Mouse (Mus musculus) cerebellum, adult 11 months (tissue): ENCODE data around the gene Ctns.
A peak's percentile ranks its signal among the peaks of the same experiment; 100 is the strongest.

ENCODE experiments used
- DNase-seq: peaks from one replicate; pipeline ENCODE4 v3.0.0; 2022

Gene Ctns

DNA sequence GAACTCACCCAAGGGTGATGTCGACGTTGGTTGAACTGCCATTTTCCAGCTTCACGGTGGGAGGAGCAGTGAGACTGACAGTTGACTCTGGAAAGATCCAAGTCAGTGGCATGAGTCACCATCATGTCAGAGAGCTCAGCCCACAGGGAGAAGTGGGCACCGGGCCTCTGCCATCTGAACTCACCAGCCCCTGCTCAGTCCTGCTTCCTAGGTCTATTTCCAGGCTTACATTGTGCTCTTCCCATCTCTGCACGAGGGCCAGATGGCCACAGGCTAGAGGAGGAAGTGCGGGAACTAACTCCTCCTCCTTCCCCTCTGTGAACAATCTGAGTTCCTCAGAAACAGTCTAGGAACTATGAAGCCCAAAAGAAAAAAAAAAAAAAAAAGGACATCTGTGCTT lies 5.8 kb downstream of the Ctns start:
- peak; percentile 48 for DNase-seq

DNA sequence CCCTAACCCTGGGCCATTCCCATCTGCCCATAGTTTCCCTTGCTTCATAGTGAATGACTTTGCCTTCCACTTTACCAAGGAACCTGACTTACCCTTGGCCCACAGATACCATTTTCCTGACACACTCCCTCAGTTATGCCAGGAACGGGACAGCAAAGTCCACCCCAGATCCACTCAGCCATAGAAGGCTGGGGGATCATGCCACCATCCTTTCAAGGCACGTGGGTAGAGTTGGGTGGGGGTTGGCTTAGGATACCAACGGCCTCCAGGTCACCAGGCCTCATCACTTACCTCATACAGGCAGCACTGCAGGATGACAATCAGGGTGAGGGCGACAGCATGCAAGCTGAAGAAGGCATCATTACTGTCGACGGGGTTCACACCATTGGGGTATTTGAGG lies 11.6 kb downstream of the Ctns start:
- no peak for DNase-seq

DNA sequence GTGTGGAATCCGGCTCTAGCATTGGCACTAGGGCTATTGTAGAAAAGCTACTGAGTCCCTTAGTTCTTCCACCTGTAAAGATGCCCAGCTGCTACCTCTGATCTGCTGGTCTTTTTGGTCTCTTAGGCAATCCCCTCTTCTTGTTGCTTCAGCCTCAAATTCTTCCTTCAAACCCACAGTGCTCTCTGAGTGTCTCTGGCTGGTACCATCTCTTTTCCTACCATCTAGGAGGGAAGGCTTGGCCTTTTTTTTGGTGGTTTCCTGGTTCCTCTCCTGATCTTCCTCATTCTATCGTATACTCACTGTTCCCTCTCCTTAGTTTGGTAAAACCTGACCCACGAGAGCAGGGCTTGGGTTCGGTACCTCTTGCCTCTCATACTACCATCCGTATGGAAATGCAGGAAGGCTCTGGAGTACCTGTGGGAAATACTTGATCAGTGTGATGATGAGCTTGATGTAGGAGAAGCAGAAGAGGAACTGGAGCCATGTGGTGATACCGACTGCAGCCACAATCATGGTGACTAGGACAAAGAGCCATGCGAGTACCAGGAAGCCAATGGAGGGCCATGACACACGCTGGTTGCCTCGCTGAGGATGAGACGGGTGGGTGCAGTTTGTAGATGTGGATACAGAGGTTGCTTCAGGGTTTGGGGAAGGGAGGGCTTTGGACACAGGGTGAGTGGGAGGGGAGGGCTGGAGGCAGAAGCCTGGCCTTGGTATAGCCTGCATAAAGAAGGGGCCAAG lies 12.8 kb downstream of the Ctns start:
- DNase-seq, result no peak

DNA sequence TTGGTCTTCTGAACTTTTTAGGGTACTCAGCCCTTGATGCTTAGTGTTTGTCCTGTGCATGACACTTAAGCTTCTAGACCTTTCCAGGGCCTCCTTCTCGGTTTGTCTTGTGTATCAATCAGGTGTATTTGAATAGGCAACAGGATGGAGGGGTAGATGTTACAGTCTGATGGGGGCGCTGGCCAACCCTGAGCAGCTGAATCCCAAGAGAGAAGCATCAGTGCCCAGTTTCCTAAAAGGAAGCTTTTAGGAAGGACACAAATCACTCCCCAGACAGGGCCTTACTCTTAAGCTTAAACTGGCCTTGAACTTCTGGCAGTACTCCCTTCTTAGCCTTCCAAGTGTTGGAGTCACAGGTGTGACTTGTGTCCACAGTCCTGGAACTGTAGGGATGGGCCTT lies 20.9 kb downstream of the Ctns start:
- no peak for DNase-seq

DNA sequence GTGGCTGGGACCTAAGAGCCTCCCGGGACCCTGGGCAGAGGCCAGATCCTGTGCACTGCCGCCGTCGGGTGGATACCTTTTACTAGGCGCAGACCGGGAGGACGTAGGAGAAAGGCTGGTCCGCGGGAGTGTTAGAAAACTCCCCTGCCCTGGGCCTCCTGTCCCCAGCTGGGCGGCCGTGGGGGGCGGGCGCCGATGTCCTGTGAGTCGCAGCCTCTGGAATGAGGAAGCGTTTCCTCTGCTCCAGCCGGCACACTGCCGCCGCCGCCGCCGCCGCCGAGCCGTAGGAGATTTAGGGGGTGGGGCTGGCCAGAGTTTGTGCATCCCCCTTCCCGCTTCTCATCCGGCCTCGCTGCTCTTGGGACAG lies 21.4 kb downstream of the Ctns start:
- no peak for DNase-seq

DNA sequence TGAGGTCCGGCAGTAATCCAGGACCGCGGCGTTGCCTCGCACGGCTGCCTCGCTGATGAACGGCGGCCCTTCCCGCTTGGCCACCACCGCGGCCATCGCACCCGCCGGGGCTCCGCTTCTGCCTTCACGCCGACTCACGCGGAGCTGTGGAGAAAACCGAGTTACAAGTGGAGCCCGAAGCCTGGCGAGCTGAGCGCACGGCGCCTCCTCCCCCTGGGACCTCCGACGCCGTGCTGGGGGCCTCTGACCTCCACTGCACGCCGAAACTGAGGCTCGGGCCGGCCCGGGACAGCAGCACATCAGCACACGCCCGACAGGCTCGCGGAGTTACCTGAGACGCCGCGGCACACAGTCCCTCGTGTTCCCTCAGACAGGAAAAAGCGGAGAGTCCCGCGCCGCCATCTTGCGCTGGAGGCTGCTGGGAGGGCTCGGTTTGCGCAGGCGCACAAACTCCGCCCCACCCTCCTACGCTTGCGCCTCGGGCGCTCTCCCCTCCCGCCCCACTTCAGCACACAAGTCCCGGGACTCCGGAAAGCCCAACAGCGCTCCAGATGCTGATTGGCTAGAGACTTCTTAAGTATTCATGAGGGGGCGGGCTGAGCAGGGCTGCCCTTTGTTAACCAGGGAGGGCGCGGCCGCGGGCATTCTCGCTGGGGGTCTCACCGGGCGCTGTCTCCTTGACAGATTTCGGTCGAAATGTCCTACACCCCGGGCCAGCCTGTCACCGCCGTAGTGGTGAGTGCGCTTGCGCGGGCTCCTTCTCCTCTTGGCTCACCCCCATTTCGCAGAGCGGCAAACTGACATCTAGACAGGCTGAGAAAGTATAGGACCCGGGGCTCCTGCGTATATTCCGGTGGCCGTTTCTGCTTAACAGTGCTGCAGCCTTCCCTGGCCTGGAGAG lies 22.0 kb downstream of the Ctns start, which contains the start of the genes Emc6 and Tax1bp3:
TSS of gene Emc6 (minus strand) at position 430 of the 901 bp plus-strand sequence.
TSS of gene Tax1bp3 (plus strand) at position 476 of the 901 bp plus-strand sequence.
- peak; percentile 96 for DNase-seq

DNA sequence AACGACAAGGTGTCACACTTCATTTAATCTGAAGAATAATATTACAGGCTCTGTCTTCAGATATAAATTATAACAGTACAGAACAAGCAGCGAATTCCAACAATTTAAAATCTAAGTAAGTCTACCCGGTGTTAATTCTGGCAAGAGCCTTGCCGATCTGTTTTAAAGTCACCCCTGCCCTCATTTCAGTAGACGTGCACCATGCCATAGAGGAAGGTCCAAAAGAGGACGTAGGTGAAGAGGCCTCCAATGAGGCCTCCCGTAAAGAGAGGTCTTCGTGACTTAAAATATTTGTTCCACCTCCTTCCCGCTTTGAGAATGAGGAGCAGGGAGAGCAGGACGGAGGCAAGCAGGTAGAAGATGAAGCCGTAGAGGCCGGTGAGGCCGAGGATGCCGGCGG lies 22.7 kb downstream of the Ctns start:
- no peak for DNase-seq

DNA sequence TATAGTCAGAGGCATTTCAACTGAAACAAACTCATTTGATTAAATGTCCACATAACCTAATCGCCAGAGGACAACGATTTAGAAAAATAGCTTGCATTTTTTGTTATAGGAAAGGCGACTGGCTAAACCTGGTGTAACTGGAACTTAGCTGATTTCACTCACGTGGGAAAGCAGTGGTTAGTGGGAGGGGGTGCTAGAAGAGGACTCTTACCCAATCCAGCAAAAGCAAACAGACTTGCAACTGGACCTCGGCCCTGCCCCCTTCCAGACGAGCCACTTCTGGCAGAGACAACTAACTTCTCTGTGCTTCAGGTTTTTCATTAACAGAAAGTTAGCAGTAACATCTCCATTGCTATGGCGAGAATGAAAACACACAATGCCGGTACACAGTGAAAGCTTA lies 23.2 kb downstream of the Ctns start:
- no peak for DNase-seq

DNA sequence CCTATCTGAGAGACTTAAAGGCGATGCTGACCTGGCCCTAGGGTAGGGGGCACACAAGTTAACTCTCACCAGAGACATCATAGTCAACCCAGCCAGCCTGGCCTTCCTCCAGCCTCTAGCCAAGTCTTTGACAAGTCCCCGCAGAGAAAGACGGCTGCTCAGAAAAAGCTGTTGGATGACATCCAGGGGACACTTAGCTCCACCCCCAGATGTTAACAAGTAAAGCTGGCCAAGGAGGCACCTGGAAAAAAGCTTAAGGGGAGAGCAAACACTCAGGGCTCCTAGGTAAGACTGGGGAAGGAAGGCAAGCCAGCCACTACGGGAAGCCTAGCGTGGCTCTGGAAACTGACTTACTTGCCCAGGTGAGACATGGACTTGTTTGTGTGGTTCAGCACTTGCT lies 26.7 kb downstream of the Ctns start:
- DNase-seq, result no peak

DNA sequence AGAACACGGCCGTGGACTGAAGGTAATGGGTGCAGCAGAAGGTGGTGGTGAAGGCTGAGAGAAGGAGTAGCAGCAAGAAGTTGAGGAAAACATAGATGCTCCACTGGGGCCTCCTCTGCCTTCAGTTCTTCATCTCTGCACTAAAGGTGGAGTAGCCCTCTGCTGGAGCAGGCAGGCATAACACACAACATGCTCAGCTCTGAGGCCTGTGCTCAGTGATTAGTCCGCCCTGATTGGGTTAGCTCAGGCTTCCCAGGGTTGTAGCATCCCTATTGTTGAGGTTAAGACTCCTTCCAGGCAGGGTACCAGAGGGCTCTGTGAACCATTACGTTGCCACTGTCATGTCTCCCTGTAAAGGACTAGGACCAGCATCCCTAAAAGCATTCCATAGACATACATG lies 29.6 kb downstream of the Ctns start:
- DNase-seq, result no peak

DNA sequence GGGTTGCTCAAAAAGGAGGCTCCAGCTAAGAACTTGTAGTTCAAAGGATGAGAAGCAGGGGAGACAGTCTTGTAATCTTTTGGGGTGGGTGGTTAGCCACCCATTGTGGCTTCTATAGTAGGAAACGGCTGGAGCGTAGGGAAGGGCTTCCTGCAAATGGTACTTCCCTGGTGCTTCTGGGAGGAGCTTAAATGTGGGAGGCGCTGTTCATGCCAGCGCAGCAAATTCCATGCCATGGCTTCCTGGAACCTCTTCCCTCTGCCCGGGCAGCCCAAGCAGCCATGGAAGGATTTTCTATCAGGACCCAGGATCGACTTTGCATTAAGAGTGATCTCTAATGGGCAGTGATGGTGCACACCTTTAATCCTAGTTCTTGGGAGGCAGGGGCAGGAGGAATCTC lies 30.3 kb downstream of the Ctns start:
- DNase-seq, result no peak

DNA sequence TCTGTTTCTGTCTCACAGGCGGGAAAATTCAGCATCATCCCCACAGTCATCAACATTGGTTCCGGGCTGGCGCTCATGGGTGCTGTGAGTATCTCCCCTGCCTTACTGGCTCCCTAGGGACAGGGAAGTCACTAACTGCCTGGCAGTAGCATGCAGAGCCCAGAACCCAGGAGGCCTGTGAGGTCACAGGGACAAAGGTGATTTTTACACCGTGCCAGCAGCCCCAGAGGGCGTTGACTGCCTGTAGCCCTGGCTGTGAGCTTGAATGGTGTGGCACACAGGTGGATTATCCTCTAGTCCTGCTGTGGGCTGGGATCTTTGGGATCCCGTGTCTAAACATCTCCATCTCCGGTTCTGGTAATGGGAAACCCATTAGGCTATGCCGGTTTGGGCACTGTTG lies 30.8 kb downstream of the Ctns start:
- no peak for DNase-seq

DNA sequence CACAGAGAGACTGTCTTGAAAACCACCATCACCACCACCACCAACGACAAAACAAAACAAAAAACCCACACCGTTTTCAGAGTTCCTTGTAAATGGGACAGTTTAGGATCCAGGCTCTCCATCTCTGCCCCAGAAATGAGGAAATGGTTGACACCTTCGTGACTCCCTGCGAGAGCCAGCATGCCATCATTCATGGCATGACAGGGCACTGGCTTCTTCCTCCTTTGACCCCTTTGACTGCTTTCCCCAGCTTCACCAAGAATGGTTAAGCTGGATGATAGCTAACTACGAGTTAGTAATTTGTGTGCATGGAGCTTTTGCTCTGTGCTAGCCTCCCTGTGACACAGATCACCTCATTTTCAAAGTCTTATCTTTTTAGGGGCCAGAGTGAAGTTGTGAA lies 36.6 kb downstream of the Ctns start:
- no peak for DNase-seq

DNA sequence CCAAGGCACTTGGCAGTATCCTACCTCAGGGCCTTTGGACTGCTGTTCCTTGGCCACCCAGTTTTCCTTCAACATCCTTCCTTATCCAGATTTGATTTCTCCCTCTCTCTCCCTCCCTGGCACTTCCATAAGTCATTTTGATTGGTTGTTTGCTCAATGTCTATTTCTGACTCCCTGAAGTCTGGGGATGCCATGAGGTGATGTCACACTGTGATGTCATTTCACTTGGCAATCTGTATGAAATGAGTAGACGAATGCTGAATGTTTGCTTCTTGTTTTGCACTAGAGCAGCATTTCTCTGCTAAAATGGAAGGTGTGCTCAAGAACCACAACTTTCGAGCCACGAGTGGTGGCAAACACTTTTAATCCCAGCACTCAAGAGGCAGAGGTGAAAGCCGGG lies 37.2 kb downstream of the Ctns start:
- no peak for DNase-seq

DNA sequence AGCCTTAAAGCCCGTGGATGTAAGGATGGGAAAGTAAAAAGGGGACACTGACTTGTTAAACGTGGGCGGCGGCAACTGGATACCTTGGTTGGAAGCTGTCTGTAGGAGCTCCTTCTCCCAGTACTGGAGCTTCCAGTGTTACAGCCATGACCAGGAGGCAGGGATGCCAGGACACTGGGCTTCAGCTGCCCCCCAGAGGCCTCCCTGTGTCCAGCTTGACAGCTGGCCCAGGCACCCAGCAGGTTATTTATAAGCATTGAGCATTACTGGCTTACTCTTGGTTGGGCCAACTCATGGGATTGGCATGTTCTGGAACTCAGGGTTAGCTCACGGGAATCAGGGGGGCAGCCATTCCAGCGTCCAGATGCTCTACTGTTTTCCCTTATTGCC lies 38.0 kb downstream of the Ctns start:
- no peak for DNase-seq

DNA sequence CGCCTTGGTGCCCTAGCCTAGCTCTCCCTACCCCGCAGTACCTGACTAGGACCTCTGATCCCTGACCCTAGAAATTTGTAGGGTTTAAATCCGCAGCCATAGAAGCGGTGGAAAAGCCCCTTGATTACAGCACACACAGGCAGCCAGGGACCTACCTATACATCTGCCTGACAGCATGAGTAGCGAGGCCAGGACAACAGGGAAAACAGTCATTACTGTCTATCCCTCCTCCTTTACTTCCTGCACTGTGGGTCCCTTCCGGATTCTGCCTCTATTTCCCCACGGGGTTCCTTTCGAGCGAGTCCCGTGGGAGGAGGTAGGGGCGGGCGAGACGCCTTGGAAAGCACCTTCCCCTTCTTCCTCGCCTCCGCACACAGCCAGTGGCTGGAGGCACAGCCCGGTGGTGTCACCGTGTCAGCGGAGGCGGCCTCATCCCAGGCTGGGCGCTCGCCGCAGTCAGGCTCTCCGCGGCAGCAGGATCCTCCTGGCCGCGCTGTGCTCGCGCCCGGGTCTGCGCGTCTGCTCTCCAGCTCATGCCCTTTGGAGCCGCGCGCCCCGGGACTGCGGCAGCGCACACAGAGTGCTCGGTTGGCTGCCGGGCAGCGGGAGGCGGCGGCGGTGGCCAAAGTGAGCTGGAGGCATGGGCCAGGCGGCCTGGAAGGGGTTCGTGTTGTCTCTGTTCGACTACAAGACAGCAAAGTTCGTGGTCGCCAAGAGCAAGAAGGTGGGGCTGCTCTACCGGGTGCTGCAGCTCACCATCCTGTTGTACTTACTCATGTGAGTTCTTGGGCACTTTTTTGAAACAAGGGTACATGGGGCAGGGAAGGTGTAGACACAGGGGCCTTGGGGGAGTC lies 38.7 kb downstream of the Ctns start, which contains the start of gene P2rx5:
TSS of gene P2rx5 (plus strand) at position 465 of the 854 bp plus-strand sequence.
- DNase-seq, result no peak

DNA sequence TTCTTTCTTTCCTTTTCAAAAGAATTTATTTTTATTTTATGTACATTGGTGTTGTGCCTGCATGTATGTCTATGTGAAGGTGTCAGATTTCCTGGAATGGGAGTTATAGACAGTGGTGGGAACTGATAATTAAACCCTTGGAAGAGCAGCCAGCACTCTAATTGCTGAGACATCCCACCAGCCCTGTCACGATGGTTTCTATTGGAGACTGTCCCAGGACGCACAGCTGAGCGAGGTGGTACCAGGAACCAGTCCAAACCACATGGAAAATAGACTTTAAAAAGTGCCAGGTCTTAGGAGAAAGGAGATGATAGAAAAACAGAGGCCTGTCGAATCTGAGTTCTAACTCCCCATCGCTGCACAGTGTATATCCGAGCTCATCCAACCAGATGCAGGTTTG lies 43.8 kb downstream of the Ctns start:
- DNase-seq, result no peak

DNA sequence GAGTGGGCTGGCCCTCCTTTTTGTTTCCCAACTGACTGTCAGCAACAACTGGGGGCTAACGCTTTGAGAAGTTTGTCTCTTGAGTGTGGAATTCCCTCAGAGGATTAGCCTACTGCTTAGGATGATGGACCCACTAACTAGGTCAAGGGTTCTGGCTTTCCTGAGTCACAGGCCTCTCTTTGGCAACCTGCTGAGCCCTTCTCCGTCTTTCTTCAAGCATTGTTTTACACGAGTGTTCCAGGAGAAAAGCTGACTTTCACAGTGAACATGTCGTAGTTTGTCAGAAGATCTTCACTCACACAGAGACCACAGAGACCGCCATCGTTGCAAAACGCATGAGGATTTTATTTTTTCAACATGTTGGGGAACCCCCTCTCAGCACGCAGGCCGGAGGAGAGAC lies 50.6 kb downstream of the Ctns start:
- no peak for DNase-seq

DNA sequence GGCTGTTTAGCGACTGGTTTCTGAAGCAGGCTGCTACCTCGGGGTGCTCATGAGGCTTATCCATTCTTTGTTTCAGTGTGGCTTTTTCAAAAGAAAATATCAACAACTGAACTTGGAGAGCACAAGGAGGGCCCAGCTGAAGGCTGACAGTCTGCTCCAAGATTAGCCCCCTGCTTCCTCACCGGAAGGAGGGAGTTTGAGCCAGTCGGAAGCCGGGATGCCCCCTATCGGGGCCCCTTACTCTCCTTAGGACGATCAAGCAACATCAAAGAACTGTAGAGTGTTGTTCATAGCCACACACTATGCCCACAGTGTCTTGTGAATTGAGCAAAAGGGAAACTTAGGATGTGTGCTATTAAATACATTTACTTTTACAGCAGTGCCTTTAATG lies 51.9 kb downstream of the Ctns start:
- DNase-seq, result no peak

DNA sequence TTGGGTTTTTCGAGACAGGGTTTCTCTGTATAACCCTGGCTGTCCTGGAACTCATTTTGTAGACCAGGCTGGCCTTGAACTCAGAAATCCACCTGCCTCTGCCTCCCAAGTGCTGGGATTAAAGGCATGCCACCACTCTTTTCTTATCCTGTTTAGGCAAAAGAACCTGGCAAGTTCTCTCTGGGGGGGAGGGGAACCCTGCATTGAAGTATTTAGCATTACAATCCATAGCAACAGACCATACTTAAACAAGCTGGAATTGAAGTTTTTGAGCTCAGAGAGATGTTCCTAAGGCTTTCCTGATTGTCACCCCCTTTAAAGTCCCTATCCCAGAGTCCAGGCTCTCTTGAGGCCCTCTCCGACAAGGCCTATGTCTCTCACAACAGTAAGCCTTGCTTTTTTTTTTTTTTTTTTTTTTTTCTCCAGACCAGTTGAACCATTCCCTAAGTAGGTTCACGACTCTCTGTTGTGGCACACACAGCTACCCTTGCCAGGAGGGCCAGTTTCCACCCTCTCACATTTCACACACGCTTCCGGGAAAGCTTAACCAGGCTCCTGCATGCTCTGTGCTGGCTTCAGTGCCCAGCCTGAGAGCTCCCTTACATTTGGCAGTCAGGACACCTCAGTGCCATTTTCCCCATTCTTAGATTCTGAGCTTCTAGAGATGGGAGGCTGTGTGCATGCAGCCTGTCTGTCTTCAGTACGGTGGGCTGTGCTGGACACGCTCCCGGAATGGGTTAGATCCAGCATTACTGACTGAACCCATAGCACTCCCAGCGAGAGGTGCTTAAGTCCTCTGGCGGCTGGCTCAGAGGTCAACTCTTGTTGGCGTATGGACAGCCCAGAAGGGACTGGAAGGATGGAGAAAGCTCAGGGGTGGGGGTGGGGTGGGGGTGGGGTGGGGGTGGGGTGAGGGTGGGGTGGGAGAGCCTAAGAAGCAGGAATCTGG lies 52.5 kb downstream of the Ctns start:
- no peak for DNase-seq

DNA sequence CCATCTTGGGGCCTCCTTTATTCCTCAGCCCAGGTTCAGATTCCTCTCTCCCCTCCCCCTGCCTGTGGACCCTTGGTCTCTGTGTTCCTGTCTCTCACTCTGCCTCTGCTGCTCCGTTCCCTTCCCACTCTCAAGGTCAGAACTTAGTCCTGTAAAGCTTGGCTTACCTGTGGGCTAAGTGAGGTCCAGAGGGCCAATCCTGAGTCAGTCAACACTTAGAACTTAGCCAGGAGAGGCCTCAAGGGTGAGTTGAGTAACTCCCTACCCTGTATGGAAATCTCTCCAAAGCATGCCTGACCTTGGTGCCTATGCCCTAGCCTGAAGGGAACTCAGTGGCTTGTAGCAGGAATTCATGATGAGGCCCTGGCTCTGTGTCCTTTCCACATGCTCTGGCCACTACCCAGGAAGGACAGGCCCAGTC lies 54.6 kb downstream of the Ctns start:
- no peak for DNase-seq
